Mouse (Mus musculus) midbrain, postnatal 0 days (tissue): Measurements from ENCODE around the gene Mcm3. TPM values are rescaled to one million over a fixed set of nuclear protein-coding genes. Genes with fewer than 3 reads are reported as not detected.

Experiments used
- ATAC-seq: fragments of 200-750 bp; cut with Nextera tagmentation; 2 replicates; pipeline ENCODE4 v1.8.0; 2017; ENCODE audit warnings: moderate number of reproducible peaks, mild to moderate bottlenecking, moderate TSS enrichment, moderate library complexity; ENCODE audit not compliant: low FRiP score
- DNase-seq: peaks from one replicate; pipeline ENCODE4 v3.0.0-alpha.2; 2015; ENCODE audit warnings: low spot score
- H3K27ac ChIP-seq: fragments of 300-500 bp; sonication (generic); 2 replicates; pipeline ENCODE4 v1.5.1; 2014; ENCODE audit warnings: low read depth, mild to moderate bottlenecking, low read length, mixed read lengths
- H3K27me3 ChIP-seq: fragments of 300-500 bp; sonication (generic); 2 replicates; pipeline ENCODE4 v1.6.1; 2014; ENCODE audit warnings: low read length, control low read depth, mixed read lengths; ENCODE audit not compliant: insufficient read depth
- H3K36me3 ChIP-seq: fragments of 300-500 bp; sonication (generic); 2 replicates; pipeline ENCODE4 v1.6.1; 2014; ENCODE audit warnings: low read length, control low read depth, mixed read lengths; ENCODE audit not compliant: insufficient read depth
- H3K4me1 ChIP-seq: fragments of 300-500 bp; sonication (generic); 2 replicates; pipeline ENCODE4 v1.6.1; 2014; ENCODE audit warnings: mild to moderate bottlenecking, control low read depth, antibody characterized with exemption, low read length, mixed read lengths; ENCODE audit not compliant: insufficient read depth
- H3K4me2 ChIP-seq: fragments of 300-500 bp; sonication (generic); 2 replicates; pipeline ENCODE4 v1.6.1; 2014; ENCODE audit warnings: low read depth, mild to moderate bottlenecking, low read length, mixed read lengths; ENCODE audit not compliant: poor library complexity, severe bottlenecking
- H3K4me3 ChIP-seq: fragments of 300-500 bp; sonication (generic); 2 replicates; pipeline ENCODE4 v1.5.1; 2014; ENCODE audit warnings: low read depth, mild to moderate bottlenecking, low read length, moderate library complexity
- H3K9ac ChIP-seq: fragments of 300-500 bp; sonication (generic); replicated peaks from 2 replicates; pipeline ENCODE4 v1.6.1; 2014; ENCODE audit warnings: mild to moderate bottlenecking, low read length, moderate library complexity, mixed read lengths; ENCODE audit not compliant: poor library complexity, severe bottlenecking
- H3K9me3 ChIP-seq: fragments of 300-500 bp; sonication (generic); 2 replicates; pipeline ENCODE4 v1.6.1; 2016; ENCODE audit warnings: low read length, control low read depth
- CTCF ChIP-seq: IDR thresholded peaks from 2 replicates; pipeline ENCODE4 v1.5.1; 2016; ENCODE audit warnings: antibody characterized with exemption, mild to moderate bottlenecking
- WGBS: fragments of 180-500 bp; shearing (Covaris S2); extraction: QIAGEN DNeasy Blood & Tissue Kit; methylation state at CpG from one replicate; pipeline ENCODE4 v1.1.7; 2014; 5-methylcytosine and 5-hydroxymethylcytosine counted together
- polyA plus RNA-seq: library from polyadenylated mRNA; unstranded; fragments of >200 nt; fragmentation: Nextera tagmentation; extraction: Ambion mirVana; gene quantifications from 2 replicates; pipeline ENCODE4 v1.2.1, GENCODE M21; 2015
- total RNA-seq: library from RNA; depleted of rRNA; stranded (reverse); fragments of >200 nt; gene quantifications from 2 replicates; pipeline ENCODE4 v1.2.3, GENCODE M21; 2014; rRNA removed

Mcm3 gene
- total and polyA plus RNA-seq, 2 experiments from 2014 or later = 6.3 to 10.1 TPM

DNA sequence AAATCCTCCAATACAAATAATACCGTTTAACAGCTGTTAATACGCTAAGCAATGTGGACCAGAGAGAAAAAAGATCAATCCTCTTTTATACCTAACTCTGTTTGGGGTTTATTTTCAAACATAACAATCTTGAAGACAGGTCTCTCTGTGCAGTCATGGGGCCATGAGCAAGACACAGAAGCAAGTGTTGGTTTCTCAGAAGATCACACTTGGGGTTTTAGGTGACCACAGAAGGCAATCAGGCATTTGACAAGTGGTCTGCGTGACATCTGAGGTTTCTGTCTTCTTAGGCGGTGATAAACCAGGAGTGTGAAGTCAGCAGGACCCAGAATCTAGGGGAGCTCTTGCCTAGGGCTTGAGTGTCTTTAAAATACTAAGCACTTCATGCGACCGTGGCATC lies 53.6 kb downstream of the Mcm3 start:
- Histone ChIP-seq H3K9me3 (no peaks in the 10 kb centered on the region), H3K36me3 (no peaks in the 10 kb centered on the region), H3K4me3 (no peak overlapping the region), H3K9ac (no peak overlapping the region), H3K4me1 (no peaks in the 10 kb centered on the region), H3K27me3 (no peaks in the 10 kb centered on the region), H3K27ac (no peak overlapping the region), H3K4me2 (no peak overlapping the region)
- TF ChIP-seq CTCF = no peak
- WGBS = 86% methylated on average over 6 of the region's 6 CpGs
- DNase-seq (no peak), ATAC-seq (no peak)

DNA sequence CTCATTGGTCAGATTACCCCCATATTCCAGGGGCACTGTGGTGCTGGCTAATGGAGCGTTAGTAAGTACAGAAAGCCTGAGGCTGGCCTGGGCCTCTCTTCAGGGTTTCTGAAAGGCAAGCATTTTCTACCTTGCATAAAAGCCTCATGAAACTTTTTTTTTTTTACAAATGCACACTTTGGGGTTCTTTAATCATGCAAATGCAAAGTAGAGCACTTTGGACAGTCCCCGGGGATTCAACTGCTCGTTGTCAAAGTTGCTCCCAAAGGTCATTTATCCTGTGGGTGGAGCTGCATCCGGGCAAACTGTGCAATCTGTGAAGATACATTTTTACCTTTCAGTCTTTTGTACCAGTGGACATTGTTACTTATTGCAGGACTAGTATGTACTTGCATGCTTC lies 58.7 kb downstream of the Mcm3 start:
- ATAC-seq (no peak), DNase-seq (no peak)
- Histone ChIP-seq H3K9ac (no peak overlapping the region), H3K27ac (no peak overlapping the region), H3K4me1 (no peaks in the 10 kb centered on the region), H3K4me2 (no peak overlapping the region), H3K27me3 (no peaks in the 10 kb centered on the region), H3K4me3 (no peak overlapping the region), H3K9me3 (no peaks in the 10 kb centered on the region), H3K36me3 (no peaks in the 10 kb centered on the region)
- TF ChIP-seq CTCF = no peak
- 53% methylated on average over 4 of the region's 4 CpGs for WGBS

- Histone ChIP-seq H3K27me3 (no peaks in the 10 kb centered on the region), H3K9ac (no peak overlapping the region), H3K9me3 (no peaks in the 10 kb centered on the region), H3K4me3 (no peak overlapping the region), H3K36me3 (no peaks in the 10 kb centered on the region), H3K4me2 (no peak overlapping the region), H3K4me1 (no peaks in the 10 kb centered on the region), H3K27ac (no peak overlapping the region)
- no peak for DNase-seq
- WGBS = 88% methylated on average over 5 of the region's 5 CpGs
- no peak for ATAC-seq
- TF ChIP-seq CTCF = no peak
These were observed 59.8 kb downstream of the Mcm3 start for GRCm38 (mm10) chr1:20760331-20760730.

- TF ChIP-seq CTCF = no peak
- H3K27me3 ChIP-seq = no peaks in the 10 kb centered on the region
- DNase-seq (no peak), ATAC-seq (no peak)
- H3K36me3 ChIP-seq = no peaks in the 10 kb centered on the region
- 91% methylated on average over 10 of the region's 10 CpGs for WGBS
- H3K4me3 ChIP-seq = no peak overlapping the region
- H3K4me1 ChIP-seq = no peaks in the 10 kb centered on the region
- H3K9ac ChIP-seq = no peak overlapping the region
- H3K27ac ChIP-seq = no peak overlapping the region
- H3K4me2 ChIP-seq = no peak overlapping the region
- no peaks in the 10 kb centered on the region for H3K9me3 ChIP-seq
These were observed 60.3 kb downstream of the Mcm3 start for GRCm38 (mm10) chr1:20759799-20760198.

- Histone ChIP-seq H3K27me3 (no peaks in the 10 kb centered on the region), H3K4me1 (no peaks in the 10 kb centered on the region), H3K9ac (no peak overlapping the region), H3K4me2 (no peak overlapping the region), H3K4me3 (no peak overlapping the region), H3K36me3 (no peaks in the 10 kb centered on the region), H3K9me3 (no peaks in the 10 kb centered on the region), H3K27ac (no peak overlapping the region)
- ATAC-seq (no peak), DNase-seq (no peak)
- 83% methylated on average over 3 of the region's 3 CpGs for WGBS
- TF ChIP-seq CTCF = no peak
These were observed 62.5 kb downstream of the Mcm3 start for GRCm38 (mm10) chr1:20757586-20757985.

GRCm38 (mm10) chr1:20754439-20754838 lies 65.7 kb downstream of the Mcm3 start:
- Histone ChIP-seq H3K4me1 (no peaks in the 10 kb centered on the region), H3K9ac (no peak overlapping the region), H3K9me3 (no peaks in the 10 kb centered on the region), H3K36me3 (no peaks in the 10 kb centered on the region), H3K4me2 (no peak overlapping the region), H3K27me3 (no peaks in the 10 kb centered on the region), H3K4me3 (no peak overlapping the region), H3K27ac (no peak overlapping the region)
- ATAC-seq (no peak), DNase-seq (no peak)
- no peak for TF ChIP-seq CTCF
- 86% methylated on average over 10 of the region's 10 CpGs for WGBS

Other genes with a start within 250 kb of the Mcm3 start
- 0.05 and 0.11 TPM in 2 replicates for gene Pkhd1, start 202.2 kb downstream of the Mcm3 start, total RNA-seq
- gene Pkhd1, start 202.2 kb downstream of the Mcm3 start, polyA plus RNA-seq = not detected in 2 replicates
- not detected in 2 replicates for gene Il17a, start 89.4 kb downstream of the Mcm3 start, total RNA-seq
- not detected in 2 replicates for gene Il17a, start 89.4 kb downstream of the Mcm3 start, polyA plus RNA-seq
- 0.38 TPM in 1 of 2 replicates, not detected in the other for gene Il17f, start 29.7 kb downstream of the Mcm3 start, total RNA-seq
- gene Il17f, start 29.7 kb downstream of the Mcm3 start, polyA plus RNA-seq = 0.31 TPM in 1 of 2 replicates, not detected in the other
- gene Paqr8, start 70.3 kb upstream of the Mcm3 start, total RNA-seq = 95.0 and 144 TPM in 2 replicates
- 32.2 and 32.5 TPM in 2 replicates for gene Paqr8, start 70.3 kb upstream of the Mcm3 start, polyA plus RNA-seq
- gene Efhc1, start 131.3 kb upstream of the Mcm3 start, total RNA-seq = 1.1 and 15.6 TPM in 2 replicates
- 1.5 and 1.6 TPM in 2 replicates for gene Efhc1, start 131.3 kb upstream of the Mcm3 start, polyA plus RNA-seq